Mouse (Mus musculus) ES-CJ7 (cell line): ENCODE measurements at regions not wholly inside any gene's neighbourhood (a gene's known extent, or its start where the extent isn't known, plus 50 kb on each side); places are given as distances from the start of the nearest gene placed in this dataset.
A peak's percentile ranks its signal among the peaks of the same experiment; 100 is the strongest.
"Not testable (repeated sequence)": the region's sequence is repeated elsewhere in the genome, so short reads cannot be mapped to it uniquely, and the experiment has no call there.

Experiments used
- DNase-seq: peaks from one replicate; pipeline ENCODE4 v3.0.0; 2011; ENCODE audit warnings: low read depth, low spot score

- DNase-seq: no peak
Measured at GRCm38 (mm10) chr10:34667203-34667602, 184.0 kb downstream of the Frk start.

GRCm38 (mm10) chr10:34667735-34668439, 184.7 kb downstream of the Frk start:
- no peak for DNase-seq

GRCm38 (mm10) chr10:34671791-34672190, 188.6 kb downstream of the Frk start:
- peak; percentile 60 for DNase-seq

- not testable (repeated sequence) for DNase-seq
Measured at GRCm38 (mm10) chr10:34699414-34699813, 216.2 kb downstream of the Frk start.

- DNase-seq: no peak
Measured at GRCm38 (mm10) chr10:34701956-34702355, 218.8 kb downstream of the Frk start.

GRCm38 (mm10) chr10:34705416-34705815, 222.2 kb downstream of the Frk start:
- DNase-seq: no peak

GRCm38 (mm10) chr10:34731249-34731648, 248.1 kb downstream of the Frk start:
- DNase-seq: no peak

- DNase-seq: no peak
Measured at GRCm38 (mm10) chr10:34762426-34762825, 279.2 kb downstream of the Frk start.

- DNase-seq: no peak
Measured at GRCm38 (mm10) chr10:34792099-34792498, 308.9 kb downstream of the Frk start.

GRCm38 (mm10) chr10:34811131-34811530, 327.9 kb downstream of the Frk start:
- DNase-seq: no peak

- no peak for DNase-seq
Measured at GRCm38 (mm10) chr10:34824121-34824520, 340.9 kb downstream of the Frk start.

- DNase-seq: no peak
Measured at GRCm38 (mm10) chr10:34842015-34842504, 358.9 kb downstream of the Frk start.

- DNase-seq: no peak
Measured at GRCm38 (mm10) chr10:34856494-34857146, 373.4 kb downstream of the Frk start.

- no peak for DNase-seq
Measured at GRCm38 (mm10) chr10:34862693-34863092, 379.5 kb downstream of the Frk start.

GRCm38 (mm10) chr10:34871888-34872287, 388.7 kb downstream of the Frk start:
- no peak for DNase-seq

GRCm38 (mm10) chr10:34878511-34878910, 395.3 kb downstream of the Frk start:
- no peak for DNase-seq

GRCm38 (mm10) chr10:34887601-34888000, 404.4 kb downstream of the Frk start:
- DNase-seq: peak; percentile 85

GRCm38 (mm10) chr10:34904274-34904673, 421.1 kb downstream of the Frk start:
- DNase-seq: no peak

GRCm38 (mm10) chr10:34904692-34905091, 421.5 kb downstream of the Frk start:
- DNase-seq: no peak

- DNase-seq: no peak
Measured at GRCm38 (mm10) chr10:34912153-34912723, 429.0 kb downstream of the Frk start.
